Mouse (Mus musculus) erythroblast, embryonic 14.5 days (primary cell): ENCODE measurements around the gene Nek11. TPM values are rescaled to one million over a fixed set of nuclear protein-coding genes. Genes with fewer than 3 reads are reported as not detected.
"Not testable (repeated sequence)": the region's sequence is repeated elsewhere in the genome, so short reads cannot be mapped to it uniquely, and the experiment has no call there.

Experiments
- H3K27me3 ChIP-seq: 2 replicates; pipeline ENCODE4 v1.6.1; 2012; ENCODE audit warnings: inconsistent platforms; ENCODE audit not compliant: control insufficient read depth
- H3K36me3 ChIP-seq: 2 replicates; pipeline ENCODE4 v1.6.1; 2012; ENCODE audit warnings: mild to moderate bottlenecking, inconsistent platforms; ENCODE audit not compliant: control insufficient read depth
- H3K4me1 ChIP-seq: 2 replicates; pipeline ENCODE4 v1.6.1; 2012; ENCODE audit warnings: inconsistent platforms; ENCODE audit not compliant: control insufficient read depth
- H3K4me3 ChIP-seq: replicated peaks from 2 replicates; pipeline ENCODE3; 2012; ENCODE audit warnings: moderate library complexity, mild to moderate bottlenecking, inconsistent platforms
- H3K9me3 ChIP-seq: 2 replicates; pipeline ENCODE4 v1.6.1; 2012; ENCODE audit warnings: low read length, inconsistent platforms, mixed read lengths; ENCODE audit not compliant: control insufficient read depth
- GATA1 ChIP-seq: IDR thresholded peaks from 2 replicates; pipeline ENCODE4 v1.6.1; 2012; ENCODE audit warnings: low read length, inconsistent platforms, mixed read lengths
- TAL1 ChIP-seq: IDR thresholded peaks from 3 replicates; pipeline ENCODE4 v1.6.1; 2012; ENCODE audit warnings: low read length, inconsistent platforms, mixed read lengths
- polyA plus RNA-seq: library from polyadenylated mRNA; stranded (reverse); fragments of >175 nt; gene quantifications from 2 replicates; pipeline ENCODE4 v1.2.3, GENCODE M21; 2012

Nek11 gene
- polyA plus RNA-seq, 1 experiment, result not detected

DNA sequence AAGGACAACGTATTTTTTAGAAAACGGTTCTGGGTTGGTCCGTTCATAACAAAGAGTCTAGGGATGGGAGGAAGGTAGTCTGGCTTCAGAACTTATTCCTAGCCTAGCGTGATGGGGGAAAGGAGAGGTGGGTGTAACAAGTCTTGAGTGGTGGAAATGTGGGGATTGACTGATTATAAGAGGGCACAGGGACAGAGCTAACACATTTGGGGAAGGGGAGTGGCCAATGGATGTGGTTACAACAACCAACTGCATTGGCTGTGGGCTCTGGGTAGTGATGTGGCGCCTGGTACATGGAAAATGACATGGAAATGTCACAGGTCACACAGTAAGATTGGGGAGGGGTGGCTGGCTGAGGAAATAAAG, 263.3 kb downstream of the Nek11 start:
- Histone ChIP-seq H3K36me3 (no peaks in the 10 kb centered on the region), H3K27me3 (no peaks in the 10 kb centered on the region), H3K4me1 (peaks cover 19% of the 10 kb centered on the region), H3K9me3 (no peaks in the 10 kb centered on the region), H3K4me3 (peak overlapping the region; percentile 76)
- TF ChIP-seq TAL1, result no peak

DNA sequence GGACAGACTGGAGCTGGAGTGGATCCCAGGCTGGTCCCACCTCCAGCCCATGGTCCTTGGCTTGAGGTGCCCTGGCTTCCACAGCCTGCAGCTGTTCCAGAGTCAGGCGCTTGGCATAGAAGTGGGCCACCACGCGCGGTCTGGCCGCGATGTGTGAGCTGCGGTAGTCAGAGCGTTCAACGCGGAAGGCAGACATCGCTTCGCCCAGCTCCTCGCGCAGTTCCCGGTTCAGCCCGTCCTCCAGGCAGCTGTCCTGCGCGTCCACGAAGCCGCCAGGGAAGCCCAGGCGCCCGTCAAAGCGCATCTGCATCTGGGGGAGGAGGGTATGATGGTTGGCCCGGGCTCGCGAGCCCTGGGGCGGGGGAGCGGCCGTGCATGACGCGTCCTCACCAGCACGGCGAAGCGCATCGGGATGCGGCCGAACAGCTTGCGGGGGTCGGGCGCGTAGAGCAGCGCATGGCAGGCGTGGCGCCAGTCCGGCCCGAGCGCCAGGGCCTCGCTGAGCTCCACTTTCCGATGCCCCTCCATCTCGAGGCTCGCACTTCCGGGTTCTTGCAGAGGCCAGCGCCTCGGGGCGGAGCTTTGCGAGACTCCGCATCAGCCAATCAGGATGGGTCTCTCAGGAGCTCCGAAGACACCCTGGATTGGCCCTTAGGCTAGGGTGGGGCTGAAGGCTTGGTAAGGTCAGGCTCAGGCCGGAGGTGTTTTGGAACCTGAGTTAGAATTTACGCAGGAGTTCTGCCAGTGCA, 263.9 kb downstream of the Nek11 start, which contains the start of gene Nudt16:
Gene Nudt16, minus strand, starts transcription at position 572 of the 749 bp plus-strand sequence.
- peaks cover 19% of the 10 kb centered on the region for H3K4me1 ChIP-seq
- H3K9me3 ChIP-seq, result no peaks in the 10 kb centered on the region
- peak within 1 kb of the TSS; percentile 76 for H3K4me3 ChIP-seq
- H3K36me3 ChIP-seq, result no peaks in the 10 kb centered on the region
- no peaks in the 10 kb centered on the region for H3K27me3 ChIP-seq
- no peak for TF ChIP-seq GATA1
- TF ChIP-seq TAL1, result no peak

DNA sequence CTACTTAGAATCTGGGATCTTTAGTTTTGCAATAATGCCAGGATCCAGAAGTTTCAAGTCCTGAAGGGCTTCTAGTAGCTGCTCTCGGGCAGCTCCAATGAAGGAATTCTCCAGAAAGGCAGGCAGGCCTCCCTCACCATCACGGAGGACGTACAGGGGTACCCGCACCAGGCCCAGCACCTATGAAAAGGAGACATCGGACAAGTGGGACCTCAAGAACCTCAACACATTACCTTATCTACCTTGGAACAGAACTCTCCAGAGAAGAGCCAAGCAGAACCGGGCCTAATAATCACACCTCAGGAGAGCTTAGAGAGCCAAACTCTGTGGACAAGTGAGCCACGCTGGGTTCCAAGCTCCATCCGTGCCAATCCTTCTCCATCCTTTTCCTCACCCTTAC, 265.0 kb downstream of the Nek11 start:
- H3K4me1 ChIP-seq, result peaks cover 19% of the 10 kb centered on the region
- H3K9me3 ChIP-seq, result no peaks in the 10 kb centered on the region
- TF ChIP-seq GATA1 (no peak), TAL1 (no peak)
- no peak overlapping the region for H3K4me3 ChIP-seq
- no peaks in the 10 kb centered on the region for H3K36me3 ChIP-seq
- no peaks in the 10 kb centered on the region for H3K27me3 ChIP-seq

DNA sequence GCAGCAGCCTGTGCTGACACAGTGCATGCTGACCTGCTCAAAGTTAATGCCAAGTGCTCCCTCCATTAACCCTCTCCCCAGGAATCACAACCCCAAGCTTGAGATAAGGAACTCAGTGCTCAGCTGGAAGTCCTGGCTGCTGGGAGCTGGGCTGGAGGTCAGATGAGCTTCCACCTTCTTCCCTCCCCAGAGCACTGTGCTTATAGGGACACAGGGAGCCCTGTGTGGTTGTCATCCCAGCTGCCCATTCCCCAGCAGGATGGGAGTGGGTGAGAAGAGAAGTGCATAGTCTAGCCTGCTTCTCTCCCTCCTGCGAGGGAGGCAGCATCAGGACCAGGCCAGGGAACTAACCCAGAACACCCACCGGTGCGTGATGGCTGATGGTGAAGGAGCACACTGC, 270.1 kb downstream of the Nek11 start:
- not testable (repeated sequence) for H3K4me1 ChIP-seq, H3K4me3 ChIP-seq, H3K27me3 ChIP-seq, H3K36me3 ChIP-seq, H3K9me3 ChIP-seq

Other genes with a start within 250 kb of the Nek11 start
- 0.21 TPM in 2 replicates for gene Aste1, start 132 bp downstream of the Nek11 start, polyA plus RNA-seq
- 0.19 and 0.32 TPM in 2 replicates for gene Atp2c1, start 131.8 kb upstream of the Nek11 start, polyA plus RNA-seq
- 0.04 and 0.43 TPM in 2 replicates for gene Pik3r4, start 247.5 kb upstream of the Nek11 start, polyA plus RNA-seq